Mouse (Mus musculus): ENCODE results near the gene Gm9837. TPM values are rescaled to one million over a fixed set of nuclear protein-coding genes. Genes with fewer than 3 reads are reported as not detected.

Gm9837 gene
- total RNA-seq (2021) = not detected
- long read RNA-seq, experiment 1 = 0 reads
- long read RNA-seq, experiment 2 = 0 reads

- H3K4me3 ChIP-seq = peak within 1 kb of the TSS; percentile 60
- DNase-seq = peak; percentile 92
- no peak; the same call in 1 of the 2 replicates for TF ChIP-seq CTCF (IDR thresholded peaks at IDR 0.05)
- H3K27ac ChIP-seq = peak within 1 kb of the TSS; percentile 76
- intact Hi-C loops (cut with DNase I) = loop anchor here (1.0 to 5.0 kb wide), 3 partner anchors 52 to 157 kb away; partner anchors contain the start of gene Kif3a
Measured at GRCm38 (mm10) chr11:53469968-53470695, at the start of gene Gm9837. Gene Gm9837 (minus strand): TSS chr11:53470479.

- Histone ChIP-seq H3K4me3 (peak within 1 kb of the TSS; percentile 80), H3K27ac (peak within 1 kb of the TSS; percentile 90)
- peak; percentile 83 for DNase-seq
- TF ChIP-seq CTCF (IDR thresholded peaks at IDR 0.05) = no peak
- intact Hi-C loops (cut with DNase I) = loop anchor here (5.0 kb wide), 1 partner anchor 52 kb away; no protein-coding TSS in a partner anchor
Measured at GRCm38 (mm10) chr11:53519207-53520121, 49.2 kb upstream of the Gm9837 start, which contains the start of gene Sept8. Gene Sept8 (plus strand): TSS chr11:53519257.

GRCm38 (mm10) chr11:53518759-53519158, 48.5 kb upstream of the Gm9837 start:
- peak overlapping the region; percentile 90 for H3K27ac ChIP-seq
- TF ChIP-seq CTCF (IDR thresholded peaks at IDR 0.05) = no peak
- intact Hi-C loops (cut with DNase I) = no loop called here
- H3K4me3 ChIP-seq = peak overlapping the region; percentile 80
- no peak for DNase-seq

- no peak for DNase-seq
- TF ChIP-seq CTCF (IDR thresholded peaks at IDR 0.05) = no peak
- intact Hi-C loops (cut with DNase I) = no loop called here
- Histone ChIP-seq H3K27ac (no peak overlapping the region), H3K4me3 (no peak overlapping the region)
Measured at GRCm38 (mm10) chr11:53516775-53517627, 46.7 kb upstream of the Gm9837 start.

GRCm38 (mm10) chr11:53510351-53510750, 40.1 kb upstream of the Gm9837 start:
- DNase-seq = no peak
- Histone ChIP-seq H3K27ac (0 out of 2 replicates have a peak overlapping the region, but pooled peaks have one; percentile 57), H3K4me3 (no peak overlapping the region)
- intact Hi-C loops (cut with DNase I) = no loop called here
- peak; percentile 30; the same call in 1 of the 2 replicates for TF ChIP-seq CTCF (IDR thresholded peaks at IDR 0.05)

GRCm38 (mm10) chr11:53508591-53508990, 38.3 kb upstream of the Gm9837 start:
- peak; percentile 57 for DNase-seq
- Histone ChIP-seq H3K4me3 (no peak overlapping the region), H3K27ac (peak overlapping the region; percentile 67)
- TF ChIP-seq CTCF (IDR thresholded peaks at IDR 0.05) = no peak
- intact Hi-C loops (cut with DNase I) = no loop called here

GRCm38 (mm10) chr11:53508152-53508551, 37.9 kb upstream of the Gm9837 start:
- intact Hi-C loops (cut with DNase I) = no loop called here
- no peak for TF ChIP-seq CTCF (IDR thresholded peaks at IDR 0.05)
- H3K27ac ChIP-seq = peak overlapping the region; percentile 67
- H3K4me3 ChIP-seq = no peak overlapping the region
- DNase-seq = peak; percentile 77

- TF ChIP-seq CTCF (IDR thresholded peaks at IDR 0.05) = no peak
- intact Hi-C loops (cut with DNase I) = no loop called here
- H3K4me3 ChIP-seq = no peak overlapping the region
- H3K27ac ChIP-seq = peak overlapping the region; percentile 67
- DNase-seq = no peak
Measured at GRCm38 (mm10) chr11:53507098-53507805, 37.0 kb upstream of the Gm9837 start.

- TF ChIP-seq CTCF (IDR thresholded peaks at IDR 0.05) = no peak
- intact Hi-C loops (cut with DNase I) = no loop called here
- no peak for DNase-seq
- Histone ChIP-seq H3K27ac (peak overlapping the region; percentile 28; the same call in 1 of the 2 replicates), H3K4me3 (no peak overlapping the region)
Measured at GRCm38 (mm10) chr11:53505026-53505663, 34.9 kb upstream of the Gm9837 start.

- Histone ChIP-seq H3K27ac (no peak overlapping the region), H3K4me3 (no peak overlapping the region)
- TF ChIP-seq CTCF (IDR thresholded peaks at IDR 0.05) = no peak
- intact Hi-C loops (cut with DNase I) = no loop called here
- DNase-seq = no peak
Measured at GRCm38 (mm10) chr11:53504376-53504775, 34.1 kb upstream of the Gm9837 start.

GRCm38 (mm10) chr11:53503738-53504137, 33.5 kb upstream of the Gm9837 start:
- intact Hi-C loops (cut with DNase I) = no loop called here
- no peak for DNase-seq
- Histone ChIP-seq H3K4me3 (no peak overlapping the region), H3K27ac (no peak overlapping the region)
- TF ChIP-seq CTCF (IDR thresholded peaks at IDR 0.05) = no peak

All from gastrocnemius, adult 2 months (tissue).